Mouse (Mus musculus): ENCODE measurements around the gene Ddr1.

DNA sequence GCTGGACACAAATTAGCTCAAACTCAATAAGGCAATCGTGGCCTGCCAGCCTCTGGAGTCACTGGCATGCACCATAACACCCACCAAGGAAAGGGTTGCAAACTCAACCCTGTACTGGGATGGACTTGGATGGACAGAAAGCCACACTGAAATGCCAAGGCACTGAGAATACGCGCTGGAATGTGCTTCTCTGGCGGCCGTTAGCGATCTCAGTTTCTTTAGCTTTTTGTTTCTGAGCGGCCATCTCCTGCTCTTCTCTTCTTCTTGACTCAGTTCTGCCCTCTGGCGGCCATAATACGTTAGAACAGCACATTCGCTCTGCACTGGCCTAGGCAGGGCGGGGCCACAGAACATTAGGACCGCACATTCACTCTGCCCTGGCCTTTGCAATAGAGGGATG lies 33.3 kb upstream of the Ddr1 start:
- TF ChIP-seq MYOD1 (IDR thresholded peaks at IDR 0.05; ENCODE audit: control insufficient read depth, insufficient read length, low read depth): no peak
- TF ChIP-seq MAX (IDR thresholded peaks at IDR 0.05): no peak
- no peak for TF ChIP-seq USF1 (IDR thresholded peaks at IDR 0.05; ENCODE audit: low read depth)
- TF ChIP-seq CTCF (IDR thresholded peaks at IDR 0.05; ENCODE audit: control insufficient read depth, insufficient read depth, insufficient read length): peak; percentile 55
- no peak for TF ChIP-seq MYOG (IDR thresholded peaks at IDR 0.05; ENCODE audit: control insufficient read depth, extremely low read depth, insufficient read length)
- no peak for TF ChIP-seq CEBPB (IDR thresholded peaks at IDR 0.05; ENCODE audit: low read depth)
- no peak for TF ChIP-seq FOSL1 (IDR thresholded peaks at IDR 0.05; ENCODE audit: insufficient read depth, low read length, poor library complexity, severe bottlenecking)

Measured in C2C12 (cell line).